Mouse (Mus musculus): ENCODE results near the gene Ddr2.

GRCm38 (mm10) chr1:170065009-170065408 is 45.6 kb downstream of the Ddr2 start:
- no peak for TF ChIP-seq CTCF (IDR thresholded peaks at IDR 0.05; ENCODE audit: low read depth)
- no peak for TF ChIP-seq EP300 (IDR thresholded peaks at IDR 0.05; ENCODE audit: low read depth)

Measured in heart, postnatal 0 days (tissue).